Mouse (Mus musculus) testis, adult 2 months (tissue): ENCODE results near the gene Muc4. TPM values are rescaled to one million over a fixed set of nuclear protein-coding genes. Genes with fewer than 3 reads are reported as not detected.

Experiments used
- H3K27ac ChIP-seq: fragments of 200-500 bp; 2 replicates; pipeline ENCODE4 v1.5.1; 2012; ENCODE audit warnings: low read depth, low read length; ENCODE audit not compliant: control insufficient read depth, insufficient read depth
- H3K27me3 ChIP-seq: fragments of 200-500 bp; 2 replicates; pipeline ENCODE4 v1.6.1; 2012; ENCODE audit warnings: mild to moderate bottlenecking, low read length, moderate library complexity; ENCODE audit not compliant: control insufficient read depth, insufficient read depth
- H3K36me3 ChIP-seq: fragments of 200-500 bp; 2 replicates; pipeline ENCODE4 v1.6.1; 2012; ENCODE audit warnings: mild to moderate bottlenecking, low read length; ENCODE audit not compliant: control insufficient read depth, insufficient read depth
- H3K4me1 ChIP-seq: fragments of 200-500 bp; 2 replicates; pipeline ENCODE4 v1.6.1; 2012; ENCODE audit warnings: low read length; ENCODE audit not compliant: control insufficient read depth, insufficient read depth
- H3K4me3 ChIP-seq: fragments of 200-500 bp; 2 replicates; pipeline ENCODE4 v1.5.1; 2012; ENCODE audit warnings: low read depth, mild to moderate bottlenecking, low read length, moderate library complexity, mixed read lengths; ENCODE audit not compliant: control insufficient read depth
- CTCF ChIP-seq: fragments of 200-500 bp; IDR thresholded peaks from 2 replicates; pipeline ENCODE4 v1.5.1; 2012; ENCODE audit warnings: low read depth, mild to moderate bottlenecking, inconsistent platforms, low read length, moderate library complexity; ENCODE audit not compliant: control insufficient read depth, insufficient read depth, insufficient replicate concordance
- POLR2A ChIP-seq: fragments of 200-500 bp; IDR thresholded peaks from 2 replicates; pipeline ENCODE4 v1.6.1; 2012; ENCODE audit warnings: low read depth, mild to moderate bottlenecking, inconsistent platforms, low read length, moderate library complexity; ENCODE audit not compliant: control insufficient read depth
- polyA plus RNA-seq: library from polyadenylated mRNA; depleted of rRNA; stranded (reverse); fragments of >200 nt; gene quantifications from 2 replicates; pipeline ENCODE4 v1.2.3, GENCODE M21; 2012

Muc4 gene
- polyA plus RNA-seq, 1 experiment: 98.8 TPM

GRCm38 (mm10) chr16:32745852-32746251, 10.2 kb downstream of the Muc4 start:
- Histone ChIP-seq H3K4me1 (no peaks in the 10 kb centered on the region; the same call in none of the 2 replicates), H3K27ac (no peak overlapping the region), H3K4me3 (no peak overlapping the region), H3K36me3 (no peaks in the 10 kb centered on the region), H3K27me3 (no peaks in the 10 kb centered on the region)
- TF ChIP-seq POLR2A: no peak
- no peak for TF ChIP-seq CTCF

GRCm38 (mm10) chr16:32750242-32751127, 14.8 kb downstream of the Muc4 start:
- Histone ChIP-seq H3K27ac (no peak overlapping the region), H3K36me3 (no peaks in the 10 kb centered on the region), H3K4me3 (no peak overlapping the region), H3K4me1 (no peaks in the 10 kb centered on the region; the same call in 1 of the 2 replicates), H3K27me3 (no peaks in the 10 kb centered on the region)
- TF ChIP-seq CTCF: no peak
- no peak for TF ChIP-seq POLR2A

- Histone ChIP-seq H3K4me3 (no peak overlapping the region), H3K36me3 (no peaks in the 10 kb centered on the region), H3K4me1 (no peaks in the 10 kb centered on the region), H3K27me3 (no peaks in the 10 kb centered on the region), H3K27ac (no peak overlapping the region)
- no peak for TF ChIP-seq CTCF
- no peak for TF ChIP-seq POLR2A
These were observed 28.9 kb downstream of the Muc4 start for GRCm38 (mm10) chr16:32764550-32764949.

- TF ChIP-seq CTCF (no peak), POLR2A (no peak)
- H3K4me1 ChIP-seq: no peaks in the 10 kb centered on the region
- H3K27me3 ChIP-seq: no peaks in the 10 kb centered on the region
- H3K4me3 ChIP-seq: no peak overlapping the region
- no peak overlapping the region for H3K27ac ChIP-seq
- H3K36me3 ChIP-seq: no peaks in the 10 kb centered on the region
These were observed 29.3 kb downstream of the Muc4 start for GRCm38 (mm10) chr16:32764961-32765360.

GRCm38 (mm10) chr16:32766904-32767303, 31.2 kb downstream of the Muc4 start:
- H3K4me1 ChIP-seq: no peaks in the 10 kb centered on the region
- TF ChIP-seq CTCF: no peak
- no peak for TF ChIP-seq POLR2A

GRCm38 (mm10) chr16:32776676-32777075, 41.0 kb downstream of the Muc4 start:
- no peaks in the 10 kb centered on the region for H3K27me3 ChIP-seq
- no peak overlapping the region for H3K27ac ChIP-seq
- no peak for TF ChIP-seq CTCF
- peaks cover 2% of the 10 kb centered on the region; the same call in 1 of the 2 replicates for H3K4me1 ChIP-seq
- no peaks in the 10 kb centered on the region for H3K36me3 ChIP-seq
- H3K4me3 ChIP-seq: peak overlapping the region; percentile 77

More at GRCm38 (mm10) chr16:32766904-32767303, 31.2 kb downstream of the Muc4 start:
- Histone ChIP-seq H3K27ac (no peak overlapping the region), H3K36me3 (no peaks in the 10 kb centered on the region), H3K4me3 (no peak overlapping the region), H3K27me3 (no peaks in the 10 kb centered on the region)

- TF ChIP-seq POLR2A (no peak), CTCF (no peak)
- Histone ChIP-seq H3K36me3 (no peaks in the 10 kb centered on the region), H3K27ac (no peak overlapping the region)
These were observed 43.3 kb downstream of the Muc4 start for GRCm38 (mm10) chr16:32778956-32779355.

More at GRCm38 (mm10) chr16:32778956-32779355, 43.3 kb downstream of the Muc4 start:
- peaks cover 2% of the 10 kb centered on the region; the same call in 1 of the 2 replicates for H3K4me1 ChIP-seq
- no peak overlapping the region for H3K4me3 ChIP-seq
- no peaks in the 10 kb centered on the region for H3K27me3 ChIP-seq
